8 mouse cellular contexts compared by ENCODE assay signal in the genomic region with DNA sequence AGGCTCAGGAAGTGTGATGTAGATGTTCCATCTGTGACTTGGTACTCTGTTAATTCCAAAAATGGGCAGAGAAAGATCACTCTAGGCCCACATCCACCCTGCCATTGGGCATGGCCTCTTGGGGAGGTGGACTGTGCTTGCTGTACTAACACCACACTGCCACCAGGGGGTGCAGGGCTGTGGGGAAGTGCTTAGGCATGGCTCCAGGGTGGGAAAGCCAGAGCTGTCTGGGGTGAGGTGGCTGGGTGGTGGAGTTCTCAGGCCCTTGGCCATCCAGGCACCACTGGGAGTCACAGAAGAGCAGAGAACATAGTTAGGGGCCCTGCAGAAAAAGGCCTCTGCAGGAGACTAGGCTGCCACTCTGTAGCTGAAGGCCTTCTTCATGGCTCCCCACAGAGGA.
DNase-seq lines count a peak whose midpoint lies in the region; TF ChIP-seq lines count a peak whose summit lies in the region.

No protein-coding gene starts in this region.

- TF ChIP-seq CTCF in gastrocnemius, adult 2 months (IDR thresholded peaks at IDR 0.05): peak; percentile 55

- intact Hi-C loops in gastrocnemius, adult 2 months (cut with DNase I): loop anchor here (10.0 kb wide), 1 partner anchor 234 kb away; no protein-coding TSS in a partner anchor

- H3K4me3 ChIP-seq in gastrocnemius, adult 2 months: no peak overlapping the region

- DNase-seq in gastrocnemius, adult 2 months: peak; percentile 44
- no peak for DNase-seq in gastrocnemius, adult 8-10 months (ENCODE audit: low spot score in 2 of 2)
- peak; percentile 20 for DNase-seq in urinary bladder, postnatal 14 days (ENCODE audit: low spot score)
- DNase-seq in urinary bladder, postnatal 4 days (ENCODE audit: low spot score in 2 of 2): no peak
- DNase-seq in gastrocnemius, postnatal 25 days: peak; percentile 9
- peak; percentile 15 for DNase-seq in mesoderm, embryonic 11.5 days (ENCODE audit: low read depth, low spot score)
- DNase-seq in yolk sac, embryonic 10.5 days (ENCODE audit: low spot score): no peak
- no peak for DNase-seq in cerebellum, adult 18-20 months

- no peak overlapping the region for H3K27ac ChIP-seq in gastrocnemius, adult 2 months

Comparison
In these comparisons a context has a peak if more than half of its experiments do, and no peak if none do; other contexts are left out.
1. DNase-seq: peak in gastrocnemius, adult 2 months (single experiment), urinary bladder, postnatal 14 days (single experiment), gastrocnemius, postnatal 25 days (single experiment) and mesoderm, embryonic 11.5 days (single experiment); none in gastrocnemius, adult 8-10 months (0 of 2), urinary bladder, postnatal 4 days (0 of 2), yolk sac, embryonic 10.5 days (single experiment) and cerebellum, adult 18-20 months (0 of 2).